Mouse (Mus musculus) kidney, postnatal 10 days (tissue): ENCODE data around the gene Fbxw8.

Experiments used
- DNase-seq: peaks from one replicate; pipeline ENCODE4 v3.0.0; 2021; ENCODE audit warnings: mixed read lengths

The Fbxw8 gene

DNA sequence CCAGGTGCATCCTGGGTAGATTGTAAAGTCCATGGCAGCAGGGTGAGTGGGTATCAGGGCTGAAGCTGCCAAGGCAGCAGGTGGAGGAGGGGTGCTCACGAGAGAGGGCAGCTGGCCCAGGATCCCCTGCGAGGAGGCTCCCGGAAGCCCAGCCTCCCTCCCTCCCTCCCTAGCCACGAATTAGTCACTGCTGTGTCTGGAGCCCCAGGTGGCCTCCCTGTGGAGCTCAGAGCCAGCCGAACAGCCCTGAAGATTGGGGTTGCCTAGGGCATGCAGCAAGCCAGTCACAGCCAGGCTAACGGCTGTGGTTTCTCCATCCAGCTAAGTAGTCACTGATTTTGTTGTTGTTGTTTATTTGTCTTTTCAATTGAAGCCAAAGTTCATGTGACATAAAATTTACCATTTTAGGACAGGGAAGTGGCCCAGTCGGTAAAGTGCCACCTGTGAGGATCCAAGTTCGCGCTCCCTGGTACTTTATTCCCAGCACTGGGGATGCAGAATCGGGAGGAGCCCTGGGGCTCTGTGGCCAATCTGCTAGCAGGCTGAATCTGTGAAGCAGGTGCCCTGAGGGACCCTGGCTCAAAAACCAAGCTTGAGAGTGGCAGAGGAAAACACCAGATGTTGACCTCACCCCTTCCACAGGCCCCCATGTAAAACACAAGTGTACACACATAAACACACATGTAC is 117.3 kb downstream of the Fbxw8 start:
- DNase-seq = peak; percentile 39

GRCm38 (mm10) chr5:118036888-118037797 is 118.1 kb downstream of the Fbxw8 start:
- no peak for DNase-seq

GRCm38 (mm10) chr5:118035786-118036185 is 119.5 kb downstream of the Fbxw8 start:
- DNase-seq = no peak

DNA sequence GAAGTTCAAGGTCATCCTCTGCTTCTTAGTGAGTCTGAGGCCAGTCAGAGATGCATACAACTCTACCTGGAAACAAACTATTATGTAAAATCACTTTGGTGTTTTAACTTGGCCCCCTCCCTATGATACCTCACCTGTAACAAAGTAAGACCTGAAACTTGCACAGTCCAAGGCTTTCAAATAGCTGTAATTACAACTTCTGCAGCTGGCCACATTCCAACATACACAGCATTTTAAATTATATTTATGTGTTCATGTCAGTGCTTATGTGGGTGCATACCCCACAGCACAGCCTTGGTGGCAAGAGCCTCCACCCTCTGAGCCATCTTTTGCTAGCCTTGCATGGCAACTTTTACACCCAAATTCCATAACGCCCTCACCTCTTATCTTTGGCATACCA is 120.6 kb downstream of the Fbxw8 start:
- no peak for DNase-seq

GRCm38 (mm10) chr5:118033740-118034139 is 121.5 kb downstream of the Fbxw8 start:
- DNase-seq = no peak

DNA sequence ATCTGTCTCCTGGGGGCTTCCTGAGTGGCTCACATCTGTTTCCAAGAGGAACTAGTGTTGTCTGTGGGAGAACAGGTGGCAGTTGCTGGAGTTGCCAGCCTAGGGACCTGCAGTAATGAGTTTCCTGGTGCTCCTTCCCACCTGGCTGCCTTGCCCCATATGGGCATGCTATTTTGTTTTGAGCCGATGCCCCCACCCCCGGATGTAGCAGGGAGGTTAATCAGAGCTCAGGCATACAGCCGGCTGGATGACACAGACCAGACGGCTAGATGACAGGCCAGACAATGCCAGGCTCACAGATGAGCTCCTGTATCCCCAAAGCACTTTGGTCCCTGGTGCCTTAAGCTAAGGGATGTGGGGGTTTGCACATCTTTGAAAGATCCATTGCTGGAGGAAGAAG is 121.9 kb downstream of the Fbxw8 start:
- DNase-seq = no peak

DNA sequence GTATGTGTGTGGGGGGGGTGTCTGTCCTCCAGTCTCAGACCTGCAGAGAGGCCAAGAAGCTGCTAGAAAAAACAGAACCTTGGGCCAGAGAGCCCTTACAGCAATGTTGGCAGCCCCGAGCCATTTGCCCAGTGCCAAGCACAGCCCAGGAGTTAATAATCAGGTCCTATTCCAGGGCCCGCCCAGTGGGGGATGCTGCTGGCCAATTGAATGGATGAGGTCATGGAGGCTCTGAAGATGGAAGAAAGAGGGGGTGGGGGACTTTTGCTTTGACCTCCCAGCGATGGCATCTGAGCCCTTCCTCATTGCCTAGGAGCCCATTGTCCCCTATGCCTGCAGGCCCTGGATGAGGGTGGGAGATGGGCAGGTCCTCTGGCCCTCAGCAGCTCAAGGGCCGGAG is 123.8 kb downstream of the Fbxw8 start:
- DNase-seq = no peak

DNA sequence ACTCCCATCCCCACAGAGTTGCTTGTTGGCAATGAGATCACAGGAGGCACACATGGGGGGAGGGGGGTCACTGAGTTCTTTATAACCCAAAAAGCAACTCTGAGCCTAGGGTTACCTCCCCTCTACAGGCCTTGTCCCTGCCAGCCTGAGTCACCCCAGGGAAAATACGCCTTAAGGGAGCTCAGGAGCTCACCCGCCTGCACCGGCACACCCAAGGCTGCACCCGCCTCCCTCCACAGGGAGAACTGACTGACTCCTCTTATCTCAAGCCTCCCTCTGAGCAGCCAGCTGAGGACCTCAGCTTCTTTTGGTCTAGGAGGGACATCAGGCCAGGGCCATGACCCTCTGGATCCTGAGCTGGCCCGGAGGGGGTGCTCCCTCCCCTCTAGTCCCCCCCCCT is 124.2 kb downstream of the Fbxw8 start:
- DNase-seq = no peak

DNA sequence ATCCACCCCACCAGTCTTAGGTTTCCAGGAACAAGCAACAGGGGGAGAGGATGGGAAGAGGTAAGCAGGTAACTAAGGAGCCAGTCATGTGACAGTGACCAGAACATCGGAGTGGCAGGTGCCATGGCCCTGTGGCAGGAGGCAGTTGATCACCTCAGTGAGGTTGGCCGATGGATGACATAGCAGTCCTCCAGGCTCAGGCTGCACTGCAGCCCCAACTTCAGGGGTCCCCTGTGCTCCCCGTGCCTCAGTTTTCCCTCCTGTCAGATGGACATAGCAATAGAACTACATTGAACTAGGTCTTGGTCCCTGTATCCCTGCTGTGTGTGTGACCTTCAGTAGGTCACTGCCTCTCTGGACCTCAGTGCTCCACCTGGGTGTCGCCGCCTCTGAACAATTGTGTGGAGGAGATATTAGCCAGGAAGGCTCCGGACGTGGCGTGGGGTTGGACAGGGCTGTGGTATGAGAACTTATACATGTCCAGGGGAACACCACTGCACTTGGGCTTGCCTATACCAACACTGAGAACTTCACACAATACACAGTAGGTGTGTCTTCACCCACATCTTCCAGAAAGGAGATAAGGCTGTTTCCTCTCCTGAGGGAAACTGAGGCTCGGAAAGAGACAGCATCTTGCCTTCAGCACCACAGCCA is 125.1 kb downstream of the Fbxw8 start:
- DNase-seq = no peak

DNA sequence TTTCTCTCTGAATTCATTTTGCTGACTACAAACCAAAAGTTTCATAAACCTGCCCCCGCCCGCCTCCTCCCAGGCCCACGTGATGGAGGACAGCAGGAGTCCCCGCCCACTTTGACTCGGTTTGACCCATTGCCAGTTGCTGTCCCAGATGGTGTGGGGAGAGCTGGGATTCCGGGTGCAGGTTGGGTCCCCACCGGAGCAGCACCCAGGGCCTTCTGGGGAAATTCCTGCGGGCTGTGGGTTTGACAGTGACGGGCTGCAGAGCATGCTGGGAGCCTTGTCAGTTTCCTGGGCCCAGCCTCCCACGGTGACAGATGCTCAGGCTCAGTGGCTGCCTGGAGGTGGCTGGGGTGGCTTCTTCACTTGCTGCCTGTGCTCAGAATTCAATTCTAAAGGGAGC is 125.8 kb downstream of the Fbxw8 start:
- DNase-seq = no peak

DNA sequence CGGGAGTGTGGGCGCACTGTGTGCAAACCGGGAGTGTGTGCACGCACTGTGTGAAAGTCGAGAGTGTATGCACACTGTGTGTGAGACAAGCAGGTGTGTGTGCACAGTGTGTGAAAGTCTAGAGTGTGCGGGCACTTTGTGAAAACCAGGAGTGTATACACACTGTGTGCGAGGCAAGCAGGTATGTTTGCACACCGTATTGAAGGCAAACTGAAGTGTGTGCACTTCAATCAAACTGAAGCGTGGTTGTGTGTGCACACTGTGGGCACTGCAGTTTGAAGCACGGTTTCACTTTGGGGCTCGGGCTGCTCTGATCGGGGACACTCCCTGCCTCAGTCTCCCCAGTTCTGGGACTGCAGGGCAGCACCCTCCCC is 126.2 kb downstream of the Fbxw8 start:
- DNase-seq = no peak

GRCm38 (mm10) chr5:118028191-118029034 is 126.9 kb downstream of the Fbxw8 start:
- DNase-seq = peak; percentile 38

GRCm38 (mm10) chr5:118027698-118028190 is 127.5 kb downstream of the Fbxw8 start, which contains the start of gene Tesc:
Tesc (plus strand) TSS chr5:118027743.
- DNase-seq = peak; percentile 37

DNA sequence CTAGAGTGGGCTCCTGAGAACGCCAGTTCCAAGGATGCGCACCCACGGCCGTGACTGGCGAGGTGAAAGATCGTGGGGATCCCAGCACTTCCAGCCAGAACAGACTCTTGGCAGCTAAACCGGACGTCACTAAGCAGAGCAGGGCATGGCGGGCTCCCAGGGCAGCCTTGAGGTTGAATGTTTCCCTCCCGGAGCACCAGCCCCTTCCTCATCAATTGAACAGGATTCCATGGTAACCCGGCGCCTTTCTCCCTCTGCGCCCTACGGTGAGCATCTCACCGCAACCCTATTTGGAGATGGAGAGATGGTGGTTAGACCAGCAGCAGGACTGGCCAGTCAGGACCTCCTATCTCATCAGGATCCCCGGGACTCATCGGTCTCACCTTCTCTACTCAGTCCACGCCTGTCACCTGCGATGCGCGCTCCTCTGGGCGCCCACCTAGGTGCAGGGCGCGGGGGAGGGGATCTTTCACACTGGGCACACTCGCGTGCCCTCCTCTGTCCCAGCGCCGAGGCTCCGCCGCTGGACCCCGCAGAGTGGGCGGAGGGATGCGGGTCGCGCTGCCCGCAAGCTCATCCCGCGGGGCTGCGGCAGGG is 128.1 kb downstream of the Fbxw8 start:
- no peak for DNase-seq

- no peak for DNase-seq
Measured at GRCm38 (mm10) chr5:118026343-118026742, 128.9 kb downstream of the Fbxw8 start.

DNA sequence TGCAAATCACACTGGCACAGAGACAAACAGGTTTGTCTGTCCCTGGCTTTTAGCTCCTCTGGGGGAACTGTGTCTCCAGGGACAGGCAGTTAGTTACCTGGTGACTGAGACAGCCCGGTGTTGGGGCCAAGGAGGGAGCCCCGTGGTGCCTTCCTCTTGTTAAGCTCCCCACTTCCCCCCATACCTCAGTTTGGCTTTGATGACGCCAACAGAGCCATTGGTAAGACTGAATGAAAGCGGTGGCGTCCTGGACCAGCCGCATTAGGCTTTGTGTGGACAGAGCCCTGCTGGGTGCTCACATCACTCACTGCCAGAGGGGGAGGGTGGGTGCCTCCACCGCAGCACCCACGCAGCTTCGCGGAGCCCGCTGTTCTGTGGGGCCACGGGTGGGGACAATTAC is 129.4 kb downstream of the Fbxw8 start:
- DNase-seq = no peak

- DNase-seq = no peak
Measured at GRCm38 (mm10) chr5:118023053-118023452, 132.2 kb downstream of the Fbxw8 start.

DNA sequence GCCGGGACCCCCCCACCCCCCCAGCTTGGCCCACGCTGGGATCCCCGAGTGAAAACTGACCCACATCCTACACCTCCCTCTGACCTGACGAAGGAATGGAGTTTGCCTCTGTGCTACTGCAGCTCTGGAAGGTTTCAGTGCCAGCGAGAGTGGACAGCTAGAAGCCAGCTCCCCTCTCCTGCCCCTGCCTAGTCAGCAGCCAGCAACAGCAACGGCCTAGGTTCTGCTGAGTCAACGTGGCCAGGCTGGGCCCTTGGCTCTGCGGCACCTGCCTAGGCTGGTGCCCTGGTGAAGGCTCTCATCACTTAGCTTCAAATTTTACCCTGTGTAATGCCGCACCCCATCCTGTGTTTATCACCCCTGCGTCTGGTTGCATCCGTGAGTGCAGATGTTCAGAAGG is 135.4 kb downstream of the Fbxw8 start:
- DNase-seq = no peak

DNA sequence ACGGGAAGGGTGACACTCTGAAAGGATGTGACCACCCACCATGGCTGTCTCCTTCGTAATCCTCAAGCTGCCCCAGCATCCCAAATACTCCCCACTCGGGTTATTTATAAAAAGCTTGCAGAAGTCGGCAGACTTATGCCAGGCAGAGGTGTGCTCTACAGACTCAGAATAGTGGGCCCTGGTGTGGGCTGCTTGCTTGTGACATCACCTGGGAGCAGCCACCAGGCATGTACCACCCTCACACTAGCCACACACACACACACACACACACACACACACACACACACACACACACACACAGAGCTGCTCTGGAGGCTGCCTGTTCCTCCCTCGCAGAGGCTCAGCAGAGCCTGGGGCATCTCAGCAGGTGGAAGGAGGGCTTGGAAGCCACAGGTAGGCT is 137.7 kb downstream of the Fbxw8 start:
- no peak for DNase-seq

DNA sequence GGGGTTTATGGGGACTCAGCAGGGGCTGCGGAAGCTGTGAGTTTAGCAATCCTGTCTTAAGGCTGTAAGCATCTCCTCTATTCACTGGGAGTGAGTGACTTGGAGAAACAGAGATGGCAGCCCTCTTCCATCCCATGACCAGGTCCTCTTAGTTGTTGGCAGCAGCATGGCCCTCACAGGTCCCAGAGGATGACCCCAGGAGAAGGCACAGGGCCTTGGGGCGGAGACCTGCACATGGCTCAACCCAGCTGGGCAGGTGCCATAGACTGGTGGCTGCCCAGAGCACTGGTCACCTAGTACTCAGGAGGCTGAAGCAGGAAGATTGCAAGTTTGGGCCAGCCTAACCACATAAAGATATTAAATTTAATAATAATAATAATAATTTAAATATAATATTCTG is 139.6 kb downstream of the Fbxw8 start:
- DNase-seq = no peak

- peak; percentile 84 for DNase-seq
Measured at GRCm38 (mm10) chr5:118015028-118015427, 140.2 kb downstream of the Fbxw8 start.
